ENCODE assay signal across 8 mouse cellular contexts in the genomic region with DNA sequence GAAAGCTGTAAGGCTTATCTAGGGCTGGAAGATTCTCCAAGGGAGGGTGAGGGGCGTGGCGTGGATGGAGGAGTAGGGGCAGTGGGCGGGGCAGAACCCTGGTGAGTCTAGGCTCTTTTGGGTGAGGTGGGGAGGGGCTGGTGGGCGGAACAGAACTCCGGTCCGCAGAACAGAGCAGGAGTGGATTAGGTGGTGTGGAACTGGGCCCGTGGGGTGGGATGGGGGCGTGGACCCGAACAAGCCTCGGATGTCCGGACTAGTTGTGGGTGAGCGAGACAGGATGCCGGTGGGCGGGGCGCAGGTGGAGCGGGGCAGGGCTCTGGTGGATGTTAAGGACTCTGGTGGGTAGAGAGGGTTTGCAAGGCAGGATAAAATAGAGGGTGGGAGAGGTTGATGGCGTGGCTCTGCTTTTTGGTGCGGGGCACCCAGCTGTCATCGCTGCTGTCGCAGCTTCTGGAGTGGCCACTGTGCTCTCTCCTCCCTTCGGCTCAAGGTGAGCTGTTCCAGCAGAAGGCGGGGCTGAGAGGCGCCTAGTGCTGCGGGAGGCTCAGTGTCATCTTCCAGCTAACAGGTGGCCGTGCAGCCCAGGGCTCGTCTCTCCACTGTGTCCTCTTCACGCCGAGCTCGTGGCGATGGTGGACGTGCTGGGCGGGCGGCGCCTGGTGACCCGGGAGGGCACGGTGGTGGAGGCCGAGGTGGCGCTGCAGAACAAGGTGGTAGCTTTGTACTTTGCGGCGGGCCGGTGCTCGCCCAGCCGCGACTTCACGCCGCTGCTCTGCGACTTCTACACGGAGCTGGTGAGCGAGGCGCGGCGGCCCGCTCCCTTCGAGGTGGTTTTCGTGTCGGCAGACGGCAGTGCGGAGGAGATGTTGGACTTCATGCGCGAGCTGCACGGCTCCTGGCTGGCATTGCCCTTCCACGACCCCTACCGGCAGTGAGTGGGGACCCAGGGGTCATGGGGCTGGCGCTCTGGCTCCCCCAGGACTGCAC. TPM values are rescaled to one million over a fixed set of nuclear protein-coding genes. Genes with fewer than 3 reads are reported as not detected.
DNase-seq lines count a peak whose midpoint lies in the region; ATAC-seq and TF ChIP-seq lines count a peak whose summit lies in the region.

A gene (plus strand): TSS at position 332 of the 990 bp plus-strand sequence.

- H3K36me3 ChIP-seq in heart, embryonic 11.5 days (ENCODE audit: control insufficient read depth, insufficient read depth, low read length): no peaks in the 10 kb centered on the region
- H3K36me3 ChIP-seq in lung, embryonic 16.5 days (ENCODE audit: control insufficient read depth, insufficient read depth, low read length): no peaks in the 10 kb centered on the region

- TF ChIP-seq CTCF in left cerebral cortex, adult 2 months (IDR thresholded peaks at IDR 0.05): peak; percentile 46

- whole genome bisulfite sequencing in heart, embryonic 11.5 days (ENCODE audit: insufficient replicate concordance): 1% methylated on average over 64 of the region's 64 CpGs
- WGBS in lung, embryonic 16.5 days: under 1% methylated on average over 61 of the region's 64 CpGs

- ATAC-seq in heart, embryonic 11.5 days (replicated peaks; ENCODE audit: insufficient number of reproducible peaks, low FRiP score, low TSS enrichment): peak; percentile 65
- ATAC-seq in lung, embryonic 16.5 days (ENCODE audit: low read depth): peak; percentile 73

- peak within 1 kb of the TSS; percentile 99 for H3K4me2 ChIP-seq in heart, embryonic 11.5 days
- H3K4me2 ChIP-seq in lung, embryonic 16.5 days (ENCODE audit: low read depth, low read length): peak within 1 kb of the TSS; percentile 98

- no peak within 1 kb of the TSS for H3K27ac ChIP-seq in left cerebral cortex, adult 2 months
- no peak within 1 kb of the TSS for H3K27ac ChIP-seq in heart, embryonic 11.5 days (ENCODE audit: low read depth, low read length)
- H3K27ac ChIP-seq in lung, embryonic 16.5 days (ENCODE audit: low read length): no peak within 1 kb of the TSS

- peaks cover 13% of the 10 kb centered on the region for H3K27me3 ChIP-seq in heart, embryonic 11.5 days (ENCODE audit: control insufficient read depth, insufficient read depth, low read length)
- peaks cover 3% of the 10 kb centered on the region for H3K27me3 ChIP-seq in lung, embryonic 16.5 days (ENCODE audit: control insufficient read depth, insufficient read depth, low read depth, low read length)

- intact Hi-C loops in left cerebral cortex, adult 2 months (cut with DNase I): loop anchor here (2.0 to 5.0 kb wide), 2 partner anchors 72 to 224 kb away; no protein-coding TSS in a partner anchor

- peak within 1 kb of the TSS; percentile 48 for H3K4me3 ChIP-seq in left cerebral cortex, adult 2 months
- peak within 1 kb of the TSS; percentile 56 for H3K4me3 ChIP-seq in heart, embryonic 11.5 days (ENCODE audit: low read depth, low read length)
- peak within 1 kb of the TSS; percentile 56 for H3K4me3 ChIP-seq in lung, embryonic 16.5 days (ENCODE audit: low read length)

- H3K9ac ChIP-seq in heart, embryonic 11.5 days (ENCODE audit: low read depth, low read length): peak within 1 kb of the TSS; percentile 52
- peak within 1 kb of the TSS; percentile 32 for H3K9ac ChIP-seq in lung, embryonic 16.5 days (ENCODE audit: low read length)

- H3K9me3 ChIP-seq in heart, embryonic 11.5 days (replicated peaks; ENCODE audit: control insufficient read depth, low read length): no peaks in the 10 kb centered on the region
- no peaks in the 10 kb centered on the region for H3K9me3 ChIP-seq in lung, embryonic 16.5 days (ENCODE audit: control insufficient read depth, low read length)

- peaks cover 5% of the 10 kb centered on the region for H3K4me1 ChIP-seq in heart, embryonic 11.5 days (ENCODE audit: control insufficient read depth, insufficient read depth, low read length)
- peaks cover 4% of the 10 kb centered on the region; the same call in 1 of the 2 replicates for H3K4me1 ChIP-seq in lung, embryonic 16.5 days (replicated peaks; ENCODE audit: control insufficient read depth, insufficient read depth, low read length)

- peak; percentile 42 to 47 for DNase-seq in left cerebral cortex, adult 2 months (ENCODE audit: extremely low spot score in 1 of 2, low spot score in 2 of 2)
- no peak for DNase-seq in left cerebral cortex, adult 9 months (ENCODE audit: low spot score in 2 of 2)
- DNase-seq in embryo, embryonic 10.5 days (ENCODE audit: low spot score): peak; percentile 78
- peak; percentile 59 for DNase-seq in kidney, adult 9 months
- DNase-seq in ovary, adult 18-20 months (ENCODE audit: low spot score): peak; percentile 74
- DNase-seq in thymus, postnatal 10 days (ENCODE audit: low spot score in 2 of 2): peak; percentile 58 to 73

RNA-seq across cellular contexts. Expression of the gene that starts here (rescaled TPM):
- total RNA-seq in left cerebral cortex, adult 2 months (2021): under 1 TPM in 1 of 2 experiments, not detected in 1; 0.44 TPM
- 0.69 and 1.2 TPM in 2 replicates for polyA plus RNA-seq in heart, embryonic 11.5 days (2014; fragmentation: Nextera tagmentation; extraction: Ambion mirVana)
- 2.0 and 3.2 TPM in 2 replicates for polyA plus RNA-seq in lung, embryonic 16.5 days (2015; fragmentation: Nextera tagmentation; extraction: Ambion mirVana)

Comparison
In these comparisons a context has a peak if more than half of its experiments do, and no peak if none do; other contexts are left out.
1. Peak in DNase-seq and H3K4me3 ChIP-seq in left cerebral cortex, adult 2 months; RNA of the gene not detected or under 1 TPM.
2. DNase-seq: peak in embryo, embryonic 10.5 days (single experiment), kidney, adult 9 months (single experiment), ovary, adult 18-20 months (single experiment) and thymus, postnatal 10 days (2 of 2); none in left cerebral cortex, adult 9 months (0 of 2).
3. Peak in every context shown above with its lines, with median percentiles within 50 percentile points of each other: H3K4me3 ChIP-seq.